Mouse (Mus musculus) liver, postnatal 0 days (tissue): ENCODE results near the gene Mterf2.

Experiments
- CTCF ChIP-seq: sonication (generic); IDR thresholded peaks from 2 replicates; pipeline ENCODE4 v1.5.1; 2016; ENCODE audit warnings: antibody characterized with exemption, low read depth
- EP300 ChIP-seq: IDR thresholded peaks from 2 replicates; pipeline ENCODE4 v1.6.1; 2016; ENCODE audit warnings: antibody characterized with exemption, low read depth, mild to moderate bottlenecking

DNA sequence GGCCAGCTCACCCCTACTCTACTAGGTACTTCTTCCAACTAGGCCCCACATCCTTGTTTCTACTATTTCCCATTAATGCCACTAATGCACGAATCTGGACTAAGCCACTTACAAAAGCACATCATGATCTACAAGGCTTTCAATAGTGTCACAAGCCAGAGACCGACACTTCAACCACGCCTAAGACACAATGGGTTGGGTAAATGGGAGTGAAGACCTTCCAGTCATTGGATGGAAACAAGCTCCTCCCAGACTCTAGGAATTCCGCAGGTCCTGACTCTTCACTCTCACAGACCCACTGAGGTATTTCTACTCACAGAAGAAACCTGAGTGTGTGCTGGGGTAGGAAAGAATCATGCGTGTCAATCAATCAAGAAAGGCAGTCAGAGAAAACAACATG is 37.5 kb upstream of the Mterf2 start:
- TF ChIP-seq EP300 (no peak), CTCF (no peak)
